Mouse (Mus musculus): ENCODE data around the gene Xpc.

DNA sequence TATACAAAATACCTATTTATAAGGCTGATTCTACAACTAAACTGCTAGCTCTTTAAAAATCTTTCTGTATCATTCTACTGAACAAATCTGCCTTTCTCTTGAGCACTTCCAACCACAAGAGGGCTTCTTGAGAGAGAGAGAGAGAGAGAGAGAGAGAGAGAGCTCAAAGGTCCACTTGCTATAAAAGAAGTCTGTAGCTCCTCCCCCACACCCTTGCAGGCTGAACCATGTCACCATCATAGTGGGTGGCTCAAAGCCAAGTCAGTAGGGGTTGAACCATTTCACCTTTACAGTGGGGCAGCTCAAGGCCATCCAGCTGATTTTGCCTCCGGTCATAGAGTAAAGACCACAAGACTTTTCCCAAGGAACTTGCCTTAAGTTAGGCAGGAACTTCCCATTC, 56.2 kb downstream of the Xpc start:
- TF ChIP-seq CTCF (conservative IDR thresholded peaks at IDR 0.05; ENCODE audit: low read length) (no peak), POU5F1 (IDR thresholded peaks at IDR 0.05; ENCODE audit: borderline replicate concordance, low read length) (no peak)
